Comparison of ENCODE assay signal across 9 mouse cellular contexts in genomic region chr17:8232089-8232488, GRCm38 (mm10). TPM values are rescaled to one million over a fixed set of nuclear protein-coding genes. Genes with fewer than 3 reads are reported as not detected.
DNase-seq lines count a peak whose midpoint lies in the region; ATAC-seq and TF ChIP-seq lines count a peak whose summit lies in the region.
"Had no signal": no experiment of that assay in that cellular context is flagged by ENCODE, and none has a peak within 500 bp of the region (broad histone marks: within the 10 kb centered on the region; RNA-seq: fewer than 3 reads in every experiment).

No protein-coding gene starts in this region.

- no peak overlapping the region for H3K4me3 ChIP-seq in kidney, adult 2 months (ENCODE audit: insufficient read depth, low read depth, low read length)
- H3K4me3 ChIP-seq: myocyte had no signal

- no peaks in the 10 kb centered on the region for H3K27me3 ChIP-seq in kidney, adult 2 months (replicated peaks; ENCODE audit: control insufficient read depth, insufficient read depth, low read length)

- H3K27ac ChIP-seq in kidney, adult 2 months (ENCODE audit: insufficient read depth, low read depth, low read length): no peak overlapping the region

- H3K36me3 ChIP-seq in kidney, adult 2 months (ENCODE audit: control insufficient read depth, insufficient read depth, low read length): no peaks in the 10 kb centered on the region

- intact Hi-C loops in heart, postnatal 25 days (cut with DNase I): no loop called here

- H3K4me1 ChIP-seq in kidney, adult 2 months (ENCODE audit: control insufficient read depth, insufficient read depth, low read length): no peaks in the 10 kb centered on the region

- no peak for TF ChIP-seq CTCF in kidney, adult 2 months (conservative IDR thresholded peaks at IDR 0.05; ENCODE audit: insufficient read depth, insufficient read length, low read depth, low read length)

- ATAC-seq in activated CD4-positive, CD25-positive, alpha-beta regulatory T cell, adult 4 months: no peak

- 18% methylated on average over 5 of the region's 5 CpGs for WGBS in kidney, adult 2 months

- DNase-seq in kidney, adult 2 months: peak; percentile 16
- DNase-seq in kidney, adult 9 months: no peak
- peak; percentile 4 for DNase-seq in Muller cell, postnatal 12 days (ENCODE audit: inconsistent ontology term)
- peak; percentile 15 for DNase-seq in heart, postnatal 25 days (ENCODE audit: low spot score)
- peak; percentile 28 to 59 for DNase-seq in monocyte, adult 2 months (ENCODE audit: low read depth in 1 of 2, low spot score in 2 of 2)
- DNase-seq in thymus, postnatal 10 days (ENCODE audit: low spot score in 2 of 2): no peak
- no peak for DNase-seq in gastrocnemius, adult 8-10 months (ENCODE audit: low spot score in 2 of 2)

- TF ChIP-seq POLR2A in kidney, adult 2 months (IDR thresholded peaks at IDR 0.05; ENCODE audit: low read depth, low read length): no peak

RNA-seq across cellular contexts. Expression of gene Ccr6, which starts 3.8 kb away (rescaled TPM):
- polyA plus RNA-seq in kidney, adult 2 months (2012; rRNA removed): 0.08 and 2.2 TPM in 2 replicates
- total RNA-seq in heart, postnatal 25 days (2021): not detected
- polyA plus RNA-seq in activated CD4-positive, CD25-positive, alpha-beta regulatory T cell, adult 4 months (2017; shearing (Covaris generic)): 10 to 100 TPM; 90.9 to 94.0 TPM
- not detected for total RNA-seq in gastrocnemius, adult 8-10 months (2022)
- polyA plus RNA-seq: myocyte had no signal

RNA-seq across cellular contexts. Expression of gene Mpc1, which starts 50.6 kb away (rescaled TPM):
- polyA plus RNA-seq in kidney, adult 2 months (2012; rRNA removed): 519 and 608 TPM in 2 replicates
- total RNA-seq in heart, postnatal 25 days (2021): 100 to 1,000 TPM; 784 to 801 TPM
- 100 to 1,000 TPM; 223 to 231 TPM for polyA plus RNA-seq in activated CD4-positive, CD25-positive, alpha-beta regulatory T cell, adult 4 months (2017; shearing (Covaris generic))
- 100 to 1,000 TPM; 425 to 485 (median 461) TPM for total RNA-seq in gastrocnemius, adult 8-10 months (2022)

Comparison
In these comparisons a context has a peak if more than half of its experiments do, and no peak if none do; other contexts are left out.
1. DNase-seq: peak in kidney, adult 2 months (single experiment), Muller cell, postnatal 12 days (single experiment), heart, postnatal 25 days (single experiment) and monocyte, adult 2 months (2 of 2); none in kidney, adult 9 months (single experiment), thymus, postnatal 10 days (0 of 2) and gastrocnemius, adult 8-10 months (0 of 2).